Mouse (Mus musculus) forebrain, embryonic 14.5 days (tissue): ENCODE measurements at regions not wholly inside any gene's neighbourhood (a gene's known extent, or its start where the extent isn't known, plus 50 kb on each side); places are given as distances from the start of the nearest gene placed in this dataset.
A peak's percentile ranks its signal among the peaks of the same experiment; 100 is the strongest.

Source experiments
- ATAC-seq: fragments of 200-750 bp; cut with Nextera tagmentation; 2 replicates; pipeline ENCODE4 v1.8.0; 2017; ENCODE audit warnings: mild to moderate bottlenecking, moderate library complexity
- DNase-seq: peaks from one replicate; pipeline ENCODE4 v3.0.0-alpha.2; 2015; ENCODE audit warnings: low spot score
- H3K27ac ChIP-seq: fragments of 300-500 bp; sonication (generic); 2 replicates; pipeline ENCODE4 v1.5.1; 2014; ENCODE audit warnings: low read depth, mild to moderate bottlenecking, control low read depth, low read length, moderate library complexity
- H3K27me3 ChIP-seq: fragments of 300-500 bp; sonication (generic); replicated peaks from 2 replicates; pipeline ENCODE4 v1.6.1; 2014; ENCODE audit warnings: low read length, control low read depth, mixed read lengths; ENCODE audit not compliant: control insufficient read depth, insufficient read depth
- H3K36me3 ChIP-seq: fragments of 300-500 bp; sonication (generic); 2 replicates; pipeline ENCODE4 v1.6.1; 2014; ENCODE audit warnings: low read length, control low read depth; ENCODE audit not compliant: control insufficient read depth, insufficient read depth
- H3K4me1 ChIP-seq: fragments of 300-500 bp; sonication (generic); 2 replicates; pipeline ENCODE4 v1.6.1; 2014; ENCODE audit warnings: antibody characterized with exemption, low read length, control low read depth; ENCODE audit not compliant: control insufficient read depth, insufficient read depth
- H3K4me2 ChIP-seq: fragments of 300-500 bp; sonication (generic); 2 replicates; pipeline ENCODE4 v1.6.1; 2014; ENCODE audit warnings: mild to moderate bottlenecking, control low read depth, low read length
- H3K4me3 ChIP-seq: fragments of 300-500 bp; sonication (generic); 2 replicates; pipeline ENCODE4 v1.5.1; 2014; ENCODE audit warnings: low read depth, low read length, control low read depth
- H3K9ac ChIP-seq: fragments of 300-500 bp; sonication (generic); 2 replicates; pipeline ENCODE4 v1.6.1; 2014; ENCODE audit warnings: mild to moderate bottlenecking, low read length, control low read depth, moderate library complexity
- H3K9me3 ChIP-seq: fragments of 300-500 bp; sonication (generic); replicated peaks from 2 replicates; pipeline ENCODE4 v1.6.1; 2016; ENCODE audit warnings: low read length, control low read depth, mixed read lengths; ENCODE audit not compliant: control insufficient read depth
- WGBS: fragments of 180-500 bp; shearing (Covaris S2); extraction: QIAGEN DNeasy Blood & Tissue Kit; methylation state at CpG from one replicate; pipeline ENCODE4 v1.1.7; 2014; 5-methylcytosine and 5-hydroxymethylcytosine counted together

- Histone ChIP-seq H3K9ac (no peak overlapping the region), H3K4me2 (no peak overlapping the region), H3K27me3 (no peaks in the 10 kb centered on the region), H3K36me3 (no peaks in the 10 kb centered on the region), H3K4me1 (peaks cover 23% of the 10 kb centered on the region), H3K9me3 (no peaks in the 10 kb centered on the region), H3K4me3 (no peak overlapping the region), H3K27ac (peak overlapping the region; percentile 72)
- WGBS: 30% methylated on average over 13 of the region's 13 CpGs
- DNase-seq: peak; percentile 90
- peak; percentile 88 for ATAC-seq
These were observed 121.6 kb downstream of the Mn1 start for GRCm38 (mm10) chr5:111538560-111539450.

GRCm38 (mm10) chr5:111540486-111540885, 123.3 kb downstream of the Mn1 start:
- H3K4me2 ChIP-seq: no peak overlapping the region
- peaks cover 22% of the 10 kb centered on the region for H3K4me1 ChIP-seq
- 6% methylated on average over 3 of the region's 3 CpGs for WGBS

GRCm38 (mm10) chr5:111542077-111542476, 124.9 kb downstream of the Mn1 start:
- H3K4me3 ChIP-seq: no peak overlapping the region
- H3K4me2 ChIP-seq: no peak overlapping the region
- no peak for DNase-seq
- H3K27ac ChIP-seq: no peak overlapping the region
- ATAC-seq: no peak
- 84% methylated on average over 3 of the region's 3 CpGs for WGBS
- H3K4me1 ChIP-seq: peaks cover 13% of the 10 kb centered on the region
- no peak overlapping the region for H3K9ac ChIP-seq
- H3K9me3 ChIP-seq: no peaks in the 10 kb centered on the region
- no peaks in the 10 kb centered on the region for H3K36me3 ChIP-seq
- H3K27me3 ChIP-seq: no peaks in the 10 kb centered on the region

More at GRCm38 (mm10) chr5:111540486-111540885, 123.3 kb downstream of the Mn1 start:
- no peak overlapping the region for H3K4me3 ChIP-seq
- no peak for ATAC-seq
- no peaks in the 10 kb centered on the region for H3K27me3 ChIP-seq
- DNase-seq: peak; percentile 67
- no peak overlapping the region for H3K9ac ChIP-seq
- H3K36me3 ChIP-seq: no peaks in the 10 kb centered on the region
- no peak overlapping the region for H3K27ac ChIP-seq
- H3K9me3 ChIP-seq: no peaks in the 10 kb centered on the region

- DNase-seq: no peak
- Histone ChIP-seq H3K9ac (no peak overlapping the region), H3K36me3 (no peaks in the 10 kb centered on the region), H3K27ac (no peak overlapping the region), H3K4me1 (peaks cover 5% of the 10 kb centered on the region), H3K4me2 (no peak overlapping the region), H3K4me3 (no peak overlapping the region), H3K27me3 (no peaks in the 10 kb centered on the region), H3K9me3 (no peaks in the 10 kb centered on the region)
- 88% methylated on average over 9 of the region's 9 CpGs for WGBS
- ATAC-seq: no peak
These were observed 126.7 kb downstream of the Mn1 start for GRCm38 (mm10) chr5:111543721-111544495.

GRCm38 (mm10) chr5:111553471-111554382, 136.6 kb downstream of the Mn1 start:
- ATAC-seq: no peak

GRCm38 (mm10) chr5:111554551-111555311, 137.6 kb downstream of the Mn1 start:
- Histone ChIP-seq H3K27me3 (no peaks in the 10 kb centered on the region), H3K4me2 (peak overlapping the region; percentile 23; the same call in 1 of the 2 replicates), H3K4me3 (no peak overlapping the region), H3K27ac (peak overlapping the region; percentile 89), H3K4me1 (peaks cover 20% of the 10 kb centered on the region), H3K9me3 (no peaks in the 10 kb centered on the region), H3K9ac (peak overlapping the region; percentile 43), H3K36me3 (no peaks in the 10 kb centered on the region)
- DNase-seq (peak; percentile 82), ATAC-seq (peak; percentile 94)
- 1% methylated on average over 24 of the region's 24 CpGs for WGBS

More at GRCm38 (mm10) chr5:111553471-111554382, 136.6 kb downstream of the Mn1 start:
- peak; percentile 31 for DNase-seq
- Histone ChIP-seq H3K9ac (no peak overlapping the region), H3K4me2 (no peak overlapping the region), H3K27ac (peak overlapping the region; percentile 89; the same call in 1 of the 2 replicates), H3K27me3 (no peaks in the 10 kb centered on the region), H3K9me3 (no peaks in the 10 kb centered on the region), H3K36me3 (no peaks in the 10 kb centered on the region), H3K4me1 (peaks cover 20% of the 10 kb centered on the region), H3K4me3 (no peak overlapping the region)
- WGBS: 61% methylated on average over 16 of the region's 16 CpGs

- DNase-seq: no peak
- Histone ChIP-seq H3K9ac (peak overlapping the region; percentile 43), H3K4me2 (peak overlapping the region; percentile 23; the same call in 1 of the 2 replicates), H3K4me1 (peaks cover 20% of the 10 kb centered on the region), H3K9me3 (no peaks in the 10 kb centered on the region), H3K36me3 (no peaks in the 10 kb centered on the region), H3K27me3 (no peaks in the 10 kb centered on the region), H3K27ac (peak overlapping the region; percentile 89; the same call in 1 of the 2 replicates), H3K4me3 (no peak overlapping the region)
- WGBS: 4% methylated on average over 4 of the region's 5 CpGs
- ATAC-seq: peak; percentile 49
These were observed 138.3 kb downstream of the Mn1 start for GRCm38 (mm10) chr5:111555312-111555957.
